Mouse (Mus musculus): Measurements from ENCODE around the gene Pnpo. TPM values are rescaled to one million over a fixed set of nuclear protein-coding genes. Genes with fewer than 3 reads are reported as not detected.

The Pnpo gene
- polyA plus RNA-seq, 1 experiment = 65.6 TPM

GRCm38 (mm10) chr11:96975511-96976378 is 32.0 kb upstream of the Pnpo start:
- TF ChIP-seq POLR2A (IDR thresholded peaks at IDR 0.05; ENCODE audit: borderline replicate concordance, control insufficient read depth, low read depth, low read length) = no peak
- no peak for TF ChIP-seq CTCF (IDR thresholded peaks at IDR 0.05; ENCODE audit: control insufficient read depth, insufficient read depth, low read length)
- 69% methylated on average over 10 of the region's 10 CpGs for WGBS
- Histone ChIP-seq H3K27ac (ENCODE audit: control insufficient read depth, insufficient read depth, low read depth, low read length, poor library complexity) (peak overlapping the region; percentile 98), H3K4me1 (ENCODE audit: control insufficient read depth, insufficient read depth, low read length) (peaks cover 13% of the 10 kb centered on the region), H3K4me3 (replicated peaks; ENCODE audit: control insufficient read depth, low read depth, low read length) (peak overlapping the region; percentile 18)

GRCm38 (mm10) chr11:96974813-96975212 is 31.0 kb upstream of the Pnpo start:
- H3K27ac ChIP-seq (ENCODE audit: control insufficient read depth, insufficient read depth, low read depth, low read length, poor library complexity) = peak overlapping the region; percentile 94
- WGBS = 20% methylated on average over 5 of the region's 5 CpGs
- H3K4me3 ChIP-seq (replicated peaks; ENCODE audit: control insufficient read depth, low read depth, low read length) = no peak overlapping the region
- peaks cover 16% of the 10 kb centered on the region for H3K4me1 ChIP-seq (ENCODE audit: control insufficient read depth, insufficient read depth, low read length)
- TF ChIP-seq POLR2A (IDR thresholded peaks at IDR 0.05; ENCODE audit: borderline replicate concordance, control insufficient read depth, low read depth, low read length) (no peak), CTCF (IDR thresholded peaks at IDR 0.05; ENCODE audit: control insufficient read depth, insufficient read depth, low read length) (no peak)

- Histone ChIP-seq H3K4me3 (replicated peaks; ENCODE audit: control insufficient read depth, low read depth, low read length) (no peak overlapping the region), H3K27ac (ENCODE audit: control insufficient read depth, insufficient read depth, low read depth, low read length, poor library complexity) (peak overlapping the region; percentile 64), H3K4me1 (ENCODE audit: control insufficient read depth, insufficient read depth, low read length) (peaks cover 21% of the 10 kb centered on the region)
- TF ChIP-seq POLR2A (IDR thresholded peaks at IDR 0.05; ENCODE audit: borderline replicate concordance, control insufficient read depth, low read depth, low read length) (no peak), CTCF (IDR thresholded peaks at IDR 0.05; ENCODE audit: control insufficient read depth, insufficient read depth, low read length) (no peak)
- WGBS = 83% methylated on average over 5 of the region's 5 CpGs
Measured at GRCm38 (mm10) chr11:96973426-96973964, 29.7 kb upstream of the Pnpo start.

- WGBS = 76% methylated on average over 5 of the region's 5 CpGs
- H3K4me3 ChIP-seq (replicated peaks; ENCODE audit: control insufficient read depth, low read depth, low read length) = no peak overlapping the region
- TF ChIP-seq CTCF (IDR thresholded peaks at IDR 0.05; ENCODE audit: control insufficient read depth, insufficient read depth, low read length) = no peak
- TF ChIP-seq POLR2A (IDR thresholded peaks at IDR 0.05; ENCODE audit: borderline replicate concordance, control insufficient read depth, low read depth, low read length) = no peak
- no peak overlapping the region for H3K27ac ChIP-seq (ENCODE audit: control insufficient read depth, insufficient read depth, low read depth, low read length, poor library complexity)
- peaks cover 22% of the 10 kb centered on the region for H3K4me1 ChIP-seq (ENCODE audit: control insufficient read depth, insufficient read depth, low read length)
Measured at GRCm38 (mm10) chr11:96972906-96973305, 29.1 kb upstream of the Pnpo start.

- Histone ChIP-seq H3K4me3 (replicated peaks; ENCODE audit: control insufficient read depth, low read depth, low read length) (no peak overlapping the region), H3K27ac (ENCODE audit: control insufficient read depth, insufficient read depth, low read depth, low read length, poor library complexity) (no peak overlapping the region), H3K4me1 (ENCODE audit: control insufficient read depth, insufficient read depth, low read length) (peaks cover 18% of the 10 kb centered on the region)
- TF ChIP-seq CTCF (IDR thresholded peaks at IDR 0.05; ENCODE audit: control insufficient read depth, insufficient read depth, low read length) = no peak
- no peak for TF ChIP-seq POLR2A (IDR thresholded peaks at IDR 0.05; ENCODE audit: borderline replicate concordance, control insufficient read depth, low read depth, low read length)
- 77% methylated on average over 3 of the region's 3 CpGs for WGBS
Measured at GRCm38 (mm10) chr11:96970341-96970740, 26.6 kb upstream of the Pnpo start.

- WGBS = 63% methylated on average over 1 of the region's 1 CpGs
- peaks cover 18% of the 10 kb centered on the region for H3K4me1 ChIP-seq (ENCODE audit: control insufficient read depth, insufficient read depth, low read length)
- peak overlapping the region; percentile 22; the same call in 1 of the 2 replicates for H3K27ac ChIP-seq (ENCODE audit: control insufficient read depth, insufficient read depth, low read depth, low read length, poor library complexity)
- H3K4me3 ChIP-seq (replicated peaks; ENCODE audit: control insufficient read depth, low read depth, low read length) = no peak overlapping the region
- no peak for TF ChIP-seq CTCF (IDR thresholded peaks at IDR 0.05; ENCODE audit: control insufficient read depth, insufficient read depth, low read length)
- no peak for TF ChIP-seq POLR2A (IDR thresholded peaks at IDR 0.05; ENCODE audit: borderline replicate concordance, control insufficient read depth, low read depth, low read length)
Measured at GRCm38 (mm10) chr11:96969746-96970145, 26.0 kb upstream of the Pnpo start.

- TF ChIP-seq CTCF (IDR thresholded peaks at IDR 0.05; ENCODE audit: control insufficient read depth, insufficient read depth, low read length) (no peak), POLR2A (IDR thresholded peaks at IDR 0.05; ENCODE audit: borderline replicate concordance, control insufficient read depth, low read depth, low read length) (no peak)
- no peak overlapping the region for H3K4me3 ChIP-seq (replicated peaks; ENCODE audit: control insufficient read depth, low read depth, low read length)
- 65% methylated on average over 5 of the region's 5 CpGs for WGBS
- H3K27ac ChIP-seq (ENCODE audit: control insufficient read depth, insufficient read depth, low read depth, low read length, poor library complexity) = peak overlapping the region; percentile 26
- H3K4me1 ChIP-seq (ENCODE audit: control insufficient read depth, insufficient read depth, low read length) = peaks cover 18% of the 10 kb centered on the region
Measured at GRCm38 (mm10) chr11:96969280-96969722, 25.5 kb upstream of the Pnpo start.

- TF ChIP-seq POLR2A (IDR thresholded peaks at IDR 0.05; ENCODE audit: borderline replicate concordance, control insufficient read depth, low read depth, low read length) (no peak), CTCF (IDR thresholded peaks at IDR 0.05; ENCODE audit: control insufficient read depth, insufficient read depth, low read length) (no peak)
- Histone ChIP-seq H3K4me3 (replicated peaks; ENCODE audit: control insufficient read depth, low read depth, low read length) (no peak overlapping the region), H3K27ac (ENCODE audit: control insufficient read depth, insufficient read depth, low read depth, low read length, poor library complexity) (peak overlapping the region; percentile 70), H3K4me1 (ENCODE audit: control insufficient read depth, insufficient read depth, low read length) (peaks cover 18% of the 10 kb centered on the region)
- WGBS = 75% methylated on average over 6 of the region's 6 CpGs
Measured at GRCm38 (mm10) chr11:96968476-96968875, 24.7 kb upstream of the Pnpo start.
